Mouse (Mus musculus) lung, adult 2 months (tissue): ENCODE measurements around the gene Lats1.

Experiments used
- CTCF ChIP-seq: fragments of 200-500 bp; IDR thresholded peaks from 2 replicates; pipeline ENCODE4 v1.5.1; 2011; ENCODE audit warnings: mild to moderate bottlenecking, low read length, control low read depth; ENCODE audit not compliant: insufficient read depth
- POLR2A ChIP-seq: fragments of 200-500 bp; IDR thresholded peaks from 2 replicates; pipeline ENCODE4 v1.6.1; 2011; ENCODE audit warnings: low read depth, mild to moderate bottlenecking, control low read depth, low read length, borderline replicate concordance; ENCODE audit errors: extremely low read depth

GRCm38 (mm10) chr10:7737122-7737521, 56.1 kb downstream of the Lats1 start:
- TF ChIP-seq CTCF (no peak), POLR2A (no peak)
